Mouse (Mus musculus) heart, embryonic 16.5 days (tissue): ENCODE data around the gene Ift172. TPM values are rescaled to one million over a fixed set of nuclear protein-coding genes. Genes with fewer than 3 reads are reported as not detected.

Source experiments
- ATAC-seq: fragments of 200-750 bp; cut with Nextera tagmentation; replicated peaks from 2 replicates; pipeline ENCODE4 v1.8.0; 2017; ENCODE audit warnings: moderate number of reproducible peaks; ENCODE audit not compliant: insufficient read depth, low FRiP score; ENCODE audit errors: extremely low read depth
- H3K27ac ChIP-seq: fragments of 300-500 bp; sonication (generic); 2 replicates; pipeline ENCODE4 v1.5.1; 2014; ENCODE audit warnings: mild to moderate bottlenecking, low read length, control low read depth, moderate library complexity
- H3K27me3 ChIP-seq: fragments of 300-500 bp; sonication (generic); 2 replicates; pipeline ENCODE4 v1.6.1; 2014; ENCODE audit warnings: low read length, mixed read lengths; ENCODE audit not compliant: control insufficient read depth, insufficient read depth
- H3K36me3 ChIP-seq: fragments of 300-500 bp; sonication (generic); 2 replicates; pipeline ENCODE4 v1.6.1; 2014; ENCODE audit not compliant: control insufficient read depth, insufficient read depth
- H3K4me1 ChIP-seq: fragments of 300-500 bp; sonication (generic); 2 replicates; pipeline ENCODE4 v1.6.1; 2014; ENCODE audit warnings: low read length, mixed read lengths; ENCODE audit not compliant: control insufficient read depth, insufficient read depth
- H3K4me2 ChIP-seq: fragments of 300-500 bp; sonication (generic); 2 replicates; pipeline ENCODE4 v1.6.1; 2014; ENCODE audit warnings: low read depth, mild to moderate bottlenecking, control low read depth, low read length
- H3K4me3 ChIP-seq: fragments of 300-500 bp; sonication (generic); 2 replicates; pipeline ENCODE4 v1.5.1; 2014; ENCODE audit warnings: mild to moderate bottlenecking, control low read depth, low read length
- H3K9ac ChIP-seq: fragments of 300-500 bp; sonication (generic); 2 replicates; pipeline ENCODE4 v1.6.1; 2014; ENCODE audit warnings: low read length, control low read depth
- H3K9me3 ChIP-seq: fragments of 300-500 bp; sonication (generic); replicated peaks from 2 replicates; pipeline ENCODE4 v1.6.1; 2016; ENCODE audit warnings: low read length; ENCODE audit not compliant: control insufficient read depth
- WGBS: fragments of 180-500 bp; shearing (Covaris S2); extraction: QIAGEN DNeasy Blood & Tissue Kit; methylation state at CpG from one replicate; pipeline ENCODE4 v1.1.7; 2014; 5-methylcytosine and 5-hydroxymethylcytosine counted together
- polyA plus RNA-seq: library from polyadenylated mRNA; unstranded; fragments of >200 nt; fragmentation: Nextera tagmentation; extraction: Ambion mirVana; gene quantifications from 2 replicates; pipeline ENCODE4 v1.2.1, GENCODE M21; 2015

Ift172 gene
- polyA plus RNA-seq, 1 experiment from 2014 or later, result 22.3 TPM

DNA sequence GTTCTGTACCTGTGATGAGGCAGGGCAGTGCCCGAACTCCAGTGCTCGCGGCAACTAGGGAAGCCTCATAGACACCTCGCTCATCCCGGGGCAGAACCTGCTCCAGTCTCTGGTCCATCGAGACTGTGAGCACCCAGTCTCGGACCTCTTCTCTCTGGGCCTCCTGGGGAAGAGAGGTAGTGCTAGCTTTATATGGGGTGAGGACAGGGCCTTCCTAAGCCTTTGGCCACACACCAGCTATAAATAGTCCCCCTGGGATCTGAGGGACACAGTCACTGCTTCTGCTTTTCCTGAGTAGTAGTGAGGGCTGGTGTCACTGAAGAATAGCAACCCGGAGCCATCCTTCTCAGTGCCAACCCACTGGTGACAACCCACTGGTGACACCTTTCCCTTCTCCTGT, 37.1 kb downstream of the Ift172 start:
- Histone ChIP-seq H3K4me2 (no peak overlapping the region), H3K27ac (peak overlapping the region; percentile 49; the same call in 1 of the 2 replicates), H3K9me3 (no peaks in the 10 kb centered on the region), H3K4me3 (no peak overlapping the region), H3K36me3 (peaks cover 32% of the 10 kb centered on the region), H3K9ac (no peak overlapping the region), H3K4me1 (peaks cover 12% of the 10 kb centered on the region), H3K27me3 (no peaks in the 10 kb centered on the region)
- ATAC-seq, result no peak
- WGBS, result 69% methylated on average over 8 of the region's 8 CpGs

DNA sequence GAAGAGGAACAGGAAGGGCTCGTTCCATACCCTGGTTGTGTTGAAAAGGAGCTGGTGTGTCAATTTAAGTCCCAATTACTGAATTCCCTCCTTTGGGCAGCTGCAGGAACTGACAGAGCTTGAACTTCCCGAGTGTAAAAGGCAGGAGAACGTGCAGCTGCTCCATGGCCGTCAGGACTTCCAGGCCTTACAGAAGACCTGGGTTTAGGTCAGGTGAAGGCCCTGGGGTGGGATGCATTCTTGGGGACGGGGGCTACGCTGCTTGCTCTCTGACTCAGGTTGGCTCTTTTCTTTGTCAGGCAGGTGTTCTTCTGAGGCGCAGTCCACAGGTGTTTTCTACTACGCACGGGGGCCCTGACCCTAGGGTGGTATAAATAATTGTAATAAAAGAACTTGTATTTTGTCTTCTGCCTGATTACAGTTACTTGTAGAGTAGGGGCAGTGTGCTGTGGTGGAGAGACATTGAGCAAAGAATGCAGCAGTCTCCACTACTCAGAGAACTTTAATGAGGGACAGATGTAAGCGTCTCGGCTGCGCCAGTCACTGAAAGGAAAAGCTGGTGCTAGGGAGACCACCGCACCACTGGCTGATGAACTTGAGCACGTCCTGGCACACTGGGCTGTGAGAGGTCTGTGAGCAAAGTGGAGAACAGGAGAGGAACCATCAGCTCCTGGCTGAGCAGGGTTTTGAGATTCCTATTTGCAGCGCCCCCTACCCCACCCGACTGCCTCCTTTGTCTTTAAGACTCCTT, 37.9 kb downstream of the Ift172 start:
- 82% methylated on average over 16 of the region's 16 CpGs for WGBS
- Histone ChIP-seq H3K27me3 (no peaks in the 10 kb centered on the region), H3K36me3 (peaks cover 38% of the 10 kb centered on the region), H3K9ac (no peak overlapping the region), H3K4me3 (no peak overlapping the region), H3K4me2 (no peak overlapping the region), H3K27ac (no peak overlapping the region), H3K9me3 (no peaks in the 10 kb centered on the region), H3K4me1 (peaks cover 12% of the 10 kb centered on the region)
- ATAC-seq, result no peak

DNA sequence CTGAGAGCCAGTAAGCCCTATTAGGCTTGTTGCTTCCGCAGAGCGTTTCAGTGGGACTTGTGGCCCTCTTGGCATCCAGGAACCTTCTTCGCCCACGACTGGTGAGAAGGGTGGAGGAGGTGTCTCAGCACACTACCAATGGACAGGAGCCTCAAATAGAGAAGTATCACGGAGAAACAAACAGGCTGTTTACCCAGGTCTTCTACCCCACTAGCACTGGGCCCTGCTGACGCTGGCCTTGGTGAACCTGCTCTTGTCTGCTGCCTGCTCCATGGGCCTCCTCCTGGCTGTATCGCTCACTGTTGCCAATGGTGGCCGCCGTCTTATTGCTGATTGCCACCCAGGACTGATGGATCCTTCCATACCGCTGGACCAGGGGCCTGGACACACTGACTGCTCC, 38.8 kb downstream of the Ift172 start:
- peaks cover 46% of the 10 kb centered on the region for H3K36me3 ChIP-seq
- 63% methylated on average over 10 of the region's 10 CpGs for WGBS
- H3K27me3 ChIP-seq, result no peaks in the 10 kb centered on the region
- H3K4me3 ChIP-seq, result peak overlapping the region; percentile 42
- H3K9me3 ChIP-seq, result no peaks in the 10 kb centered on the region
- no peak overlapping the region for H3K27ac ChIP-seq
- H3K4me1 ChIP-seq, result peaks cover 12% of the 10 kb centered on the region
- no peak for ATAC-seq
- peak overlapping the region; percentile 63 for H3K4me2 ChIP-seq
- peak overlapping the region; percentile 58 for H3K9ac ChIP-seq

DNA sequence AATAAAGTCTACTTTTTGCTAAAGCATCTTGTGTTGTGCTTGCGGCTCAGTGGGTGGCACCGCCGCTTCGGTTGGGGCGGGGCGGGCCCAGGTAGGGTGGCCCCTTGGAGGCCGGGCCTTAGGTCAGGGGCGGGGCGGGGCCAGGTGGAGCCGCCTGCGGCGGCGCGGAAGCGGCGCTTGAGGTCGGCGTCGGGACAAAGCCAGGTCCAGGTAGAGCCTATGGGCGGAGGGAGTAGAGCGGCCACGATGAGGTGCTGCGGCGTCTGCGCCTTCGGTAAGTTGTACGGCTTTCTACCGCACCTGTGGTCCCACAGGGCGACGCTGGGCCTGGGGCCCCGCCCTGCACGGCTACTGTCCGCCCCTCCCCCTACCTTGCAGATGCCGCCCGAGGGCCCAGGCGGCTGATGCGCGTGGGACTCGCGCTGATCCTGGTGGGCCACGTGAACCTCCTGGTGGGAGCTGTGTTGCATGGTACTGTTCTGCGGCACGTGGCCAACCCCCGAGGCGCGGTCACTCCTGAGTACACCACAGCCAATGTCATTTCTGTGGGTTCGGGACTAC, 39.3 kb downstream of the Ift172 start, which contains the start of gene Krtcap3:
TSS of gene Krtcap3 (plus strand) at position 151 of the 561 bp plus-strand sequence.
- peak; percentile 57 for ATAC-seq
- H3K27ac ChIP-seq, result no peak within 1 kb of the TSS
- H3K4me3 ChIP-seq, result peak within 1 kb of the TSS; percentile 42
- no peaks in the 10 kb centered on the region for H3K27me3 ChIP-seq
- peaks cover 47% of the 10 kb centered on the region for H3K36me3 ChIP-seq
- H3K9me3 ChIP-seq, result no peaks in the 10 kb centered on the region
- H3K4me1 ChIP-seq, result peaks cover 12% of the 10 kb centered on the region
- peak within 1 kb of the TSS; percentile 58 for H3K9ac ChIP-seq
- WGBS, result 29% methylated on average over 47 of the region's 47 CpGs
- peak within 1 kb of the TSS; percentile 63 for H3K4me2 ChIP-seq

GRCm38 (mm10) chr5:31250716-31251115, 40.2 kb downstream of the Ift172 start:
- peaks cover 12% of the 10 kb centered on the region for H3K4me1 ChIP-seq
- no peak overlapping the region for H3K4me3 ChIP-seq
- H3K9me3 ChIP-seq, result no peaks in the 10 kb centered on the region
- H3K27ac ChIP-seq, result no peak overlapping the region
- WGBS, result 57% methylated on average over 4 of the region's 4 CpGs
- no peak overlapping the region for H3K9ac ChIP-seq
- peaks cover 55% of the 10 kb centered on the region for H3K36me3 ChIP-seq
- no peak for ATAC-seq
- H3K4me2 ChIP-seq, result no peak overlapping the region
- H3K27me3 ChIP-seq, result no peaks in the 10 kb centered on the region

DNA sequence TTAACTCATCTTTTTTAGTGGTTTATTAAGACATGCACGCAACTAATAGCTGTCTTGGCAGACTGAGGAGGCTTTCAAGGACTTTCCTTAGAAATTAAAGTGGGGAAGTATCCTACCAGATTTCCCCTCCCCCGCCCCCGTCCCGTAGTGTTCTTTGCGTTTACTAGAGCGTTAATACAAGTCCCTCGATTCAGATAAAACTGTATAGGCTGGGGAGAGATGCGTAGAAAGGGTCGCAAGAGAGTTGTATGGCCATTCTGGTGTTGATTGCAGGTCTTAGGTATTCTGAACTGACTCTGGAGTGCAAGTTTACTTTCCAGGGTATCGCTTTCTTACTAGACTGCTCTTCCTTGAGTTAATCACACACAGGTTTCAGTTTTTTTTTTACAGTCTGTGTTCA, 48.7 kb downstream of the Ift172 start:
- H3K27ac ChIP-seq, result no peak overlapping the region; the same call in 1 of the 2 replicates
- no peak for ATAC-seq
- WGBS, result 20% methylated on average over 10 of the region's 10 CpGs
- peak overlapping the region; percentile 84 for H3K4me2 ChIP-seq
- peaks cover 12% of the 10 kb centered on the region for H3K4me1 ChIP-seq
- H3K9me3 ChIP-seq, result no peaks in the 10 kb centered on the region
- peak overlapping the region; percentile 92 for H3K9ac ChIP-seq
- H3K36me3 ChIP-seq, result peaks cover 28% of the 10 kb centered on the region
- no peaks in the 10 kb centered on the region for H3K27me3 ChIP-seq
- peak overlapping the region; percentile 72 for H3K4me3 ChIP-seq

- H3K9ac ChIP-seq, result peak overlapping the region; percentile 92
- H3K4me1 ChIP-seq, result peaks cover 12% of the 10 kb centered on the region
- no peaks in the 10 kb centered on the region; the same call in 1 of the 2 replicates for H3K9me3 ChIP-seq
- H3K27me3 ChIP-seq, result no peaks in the 10 kb centered on the region
- H3K4me2 ChIP-seq, result peak overlapping the region; percentile 84
- peak overlapping the region; percentile 72 for H3K4me3 ChIP-seq
- peaks cover 25% of the 10 kb centered on the region for H3K36me3 ChIP-seq
- peak overlapping the region; percentile 96 for H3K27ac ChIP-seq
- ATAC-seq, result no peak
- under 1% methylated on average over 13 of the region's 13 CpGs for WGBS
These were observed 49.3 kb downstream of the Ift172 start for GRCm38 (mm10) chr5:31241522-31242034.

- Histone ChIP-seq H3K9ac (peak within 1 kb of the TSS; percentile 92), H3K4me3 (peak within 1 kb of the TSS; percentile 72), H3K36me3 (peaks cover 18% of the 10 kb centered on the region), H3K27ac (peak within 1 kb of the TSS; percentile 96), H3K4me2 (peak within 1 kb of the TSS; percentile 84), H3K9me3 (no peaks in the 10 kb centered on the region; the same call in 1 of the 2 replicates), H3K27me3 (no peaks in the 10 kb centered on the region), H3K4me1 (peaks cover 12% of the 10 kb centered on the region)
- ATAC-seq, result peak; percentile 100
- under 1% methylated on average over 88 of the region's 103 CpGs for WGBS
These were observed 50.0 kb downstream of the Ift172 start, which contains the start of the genes Nrbp1 and Gm9970 for GRCm38 (mm10) chr5:31240637-31241521. TSS of gene Nrbp1 (plus strand) at chr5:31240864. TSS of gene Gm9970 (minus strand) at chr5:31241232.
